Mouse (Mus musculus): ENCODE measurements around the gene Ccn1. TPM values are rescaled to one million over a fixed set of nuclear protein-coding genes. Genes with fewer than 3 reads are reported as not detected.
A peak's percentile ranks its signal among the peaks of the same experiment; 100 is the strongest.

Gene Ccn1
- polyA plus RNA-seq, 1 experiment, result 2.8 TPM

- DNase-seq, result no peak
- Histone ChIP-seq H3K27me3 (ENCODE audit: control insufficient read depth, insufficient read depth, low read length) (no peaks in the 10 kb centered on the region; the same call in 1 of the 2 replicates), H3K4me1 (ENCODE audit: control insufficient read depth, insufficient read depth, low read length) (0 out of 2 replicates have a peak, but pooled peaks cover 4% of the 10 kb centered on the region), H3K27ac (ENCODE audit: insufficient read depth, low read length) (no peak overlapping the region), H3K4me3 (replicated peaks; ENCODE audit: insufficient read depth, low read depth, low read length) (no peak overlapping the region)
- TF ChIP-seq CTCF (IDR thresholded peaks at IDR 0.05; ENCODE audit: borderline replicate concordance, insufficient read depth, low read depth, low read length) (no peak), POLR2A (IDR thresholded peaks at IDR 0.05; ENCODE audit: borderline replicate concordance, insufficient read depth, low read length) (no peak)
- WGBS, result 60% methylated on average over 6 of the region's 6 CpGs
Measured at GRCm38 (mm10) chr3:145654944-145655343, 5.2 kb upstream of the Ccn1 start.

DNA sequence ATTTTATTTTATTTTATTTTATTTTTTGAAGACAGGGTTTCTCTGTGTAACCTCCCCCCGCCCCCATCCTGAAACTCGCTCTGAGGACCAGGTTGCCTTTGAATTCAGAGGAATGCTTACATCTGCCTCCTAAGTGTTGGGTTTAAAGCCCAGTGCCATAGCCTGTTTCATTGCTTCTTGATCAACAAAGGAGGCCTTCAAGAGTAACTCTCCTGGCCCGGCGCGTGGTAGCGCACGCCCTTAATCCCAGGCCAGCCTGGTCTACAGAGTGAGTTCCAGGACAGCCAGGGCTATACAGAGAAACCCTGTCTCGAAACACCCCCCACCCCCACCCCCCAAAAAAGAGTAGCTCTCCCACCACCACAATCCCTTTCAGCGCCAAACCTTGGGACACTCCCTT, 4.2 kb upstream of the Ccn1 start:
- no peak for DNase-seq
- Histone ChIP-seq H3K27me3 (ENCODE audit: control insufficient read depth, insufficient read depth, low read length) (no peaks in the 10 kb centered on the region; the same call in 1 of the 2 replicates), H3K27ac (ENCODE audit: insufficient read depth, low read length) (no peak overlapping the region), H3K4me3 (replicated peaks; ENCODE audit: insufficient read depth, low read depth, low read length) (no peak overlapping the region), H3K4me1 (ENCODE audit: control insufficient read depth, insufficient read depth, low read length) (0 out of 2 replicates have a peak, but pooled peaks cover 4% of the 10 kb centered on the region)
- TF ChIP-seq CTCF (IDR thresholded peaks at IDR 0.05; ENCODE audit: borderline replicate concordance, insufficient read depth, low read depth, low read length), result no peak
- TF ChIP-seq POLR2A (IDR thresholded peaks at IDR 0.05; ENCODE audit: borderline replicate concordance, insufficient read depth, low read length), result no peak
- 94% methylated on average over 9 of the region's 9 CpGs for WGBS

GRCm38 (mm10) chr3:145653191-145653940, 3.6 kb upstream of the Ccn1 start:
- TF ChIP-seq CTCF (IDR thresholded peaks at IDR 0.05; ENCODE audit: borderline replicate concordance, insufficient read depth, low read depth, low read length), result no peak
- no peaks in the 10 kb centered on the region; the same call in 1 of the 2 replicates for H3K27me3 ChIP-seq (ENCODE audit: control insufficient read depth, insufficient read depth, low read length)
- DNase-seq, result peak; percentile 20 to 23
- peak overlapping the region; percentile 6 for H3K4me3 ChIP-seq (replicated peaks; ENCODE audit: insufficient read depth, low read depth, low read length)
- no peak overlapping the region for H3K27ac ChIP-seq (ENCODE audit: insufficient read depth, low read length)
- H3K4me1 ChIP-seq (ENCODE audit: control insufficient read depth, insufficient read depth, low read length), result 0 out of 2 replicates have a peak, but pooled peaks cover 4% of the 10 kb centered on the region
- WGBS, result 1% methylated on average over 51 of the region's 53 CpGs

- Histone ChIP-seq H3K4me1 (ENCODE audit: control insufficient read depth, insufficient read depth, low read length) (0 out of 2 replicates have a peak, but pooled peaks cover 4% of the 10 kb centered on the region), H3K4me3 (replicated peaks; ENCODE audit: insufficient read depth, low read depth, low read length) (peak overlapping the region; percentile 6), H3K27ac (ENCODE audit: insufficient read depth, low read length) (no peak overlapping the region), H3K27me3 (ENCODE audit: control insufficient read depth, insufficient read depth, low read length) (no peaks in the 10 kb centered on the region; the same call in 1 of the 2 replicates)
- TF ChIP-seq CTCF (IDR thresholded peaks at IDR 0.05; ENCODE audit: borderline replicate concordance, insufficient read depth, low read depth, low read length) (no peak), POLR2A (IDR thresholded peaks at IDR 0.05; ENCODE audit: borderline replicate concordance, insufficient read depth, low read length) (no peak)
- no peak for DNase-seq
- 26% methylated on average over 20 of the region's 20 CpGs for WGBS
Measured at GRCm38 (mm10) chr3:145652322-145653131, 2.7 kb upstream of the Ccn1 start.

- H3K27ac ChIP-seq (ENCODE audit: insufficient read depth, low read length), result no peak overlapping the region
- no peaks in the 10 kb centered on the region; the same call in 1 of the 2 replicates for H3K27me3 ChIP-seq (ENCODE audit: control insufficient read depth, insufficient read depth, low read length)
- 38% methylated on average over 10 of the region's 10 CpGs for WGBS
- 0 out of 2 replicates have a peak, but pooled peaks cover 4% of the 10 kb centered on the region for H3K4me1 ChIP-seq (ENCODE audit: control insufficient read depth, insufficient read depth, low read length)
- no peak overlapping the region for H3K4me3 ChIP-seq (replicated peaks; ENCODE audit: insufficient read depth, low read depth, low read length)
- no peak for TF ChIP-seq POLR2A (IDR thresholded peaks at IDR 0.05; ENCODE audit: borderline replicate concordance, insufficient read depth, low read length)
- no peak for TF ChIP-seq CTCF (IDR thresholded peaks at IDR 0.05; ENCODE audit: borderline replicate concordance, insufficient read depth, low read depth, low read length)
- no peak for DNase-seq
Measured at GRCm38 (mm10) chr3:145651978-145652321, 2.2 kb upstream of the Ccn1 start.

DNA sequence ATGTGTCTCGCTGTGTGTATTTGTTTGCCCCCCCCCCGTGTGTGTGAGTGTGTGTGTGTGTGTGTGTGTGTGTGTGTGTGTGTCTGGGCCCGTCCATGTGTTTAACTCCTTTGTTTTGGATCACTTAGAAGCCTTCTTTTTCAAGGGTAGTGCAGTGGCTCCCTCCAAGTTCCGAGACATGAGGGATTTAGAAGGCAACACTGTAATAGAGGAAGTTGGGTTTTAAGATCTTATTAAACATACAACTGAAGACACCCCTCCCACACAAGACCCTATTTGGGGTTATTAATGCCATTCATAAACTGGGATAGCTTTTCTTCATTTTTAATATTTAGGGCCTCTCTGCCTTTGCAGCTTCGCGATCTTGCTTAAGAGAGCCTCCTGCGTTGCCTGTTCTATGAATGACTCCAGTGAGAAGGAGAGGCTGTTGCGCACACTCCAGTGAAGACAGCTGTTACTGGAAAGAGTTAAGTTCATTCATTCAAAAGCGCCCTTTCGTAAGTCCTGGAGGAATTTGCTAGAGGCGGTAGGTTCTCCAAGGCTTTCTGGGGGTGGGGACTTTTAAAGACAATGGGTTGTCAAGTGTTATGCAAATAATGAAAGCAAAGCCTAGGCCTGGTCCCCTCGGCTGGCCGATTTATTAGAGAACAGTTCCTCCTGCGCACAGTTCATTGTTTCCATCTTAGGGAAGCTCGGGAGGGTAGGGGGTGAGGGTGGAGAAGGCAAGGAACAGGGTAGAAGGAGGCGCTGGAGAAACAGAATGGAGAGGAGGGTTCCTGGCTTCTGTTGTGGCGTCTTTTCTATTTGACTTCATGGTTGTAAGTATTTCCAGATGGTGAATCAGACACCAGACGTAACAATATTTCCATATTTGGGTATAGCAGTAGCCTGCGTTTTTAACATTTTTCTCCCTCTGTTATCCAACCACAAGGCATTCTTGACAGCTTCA, 1.5 kb upstream of the Ccn1 start:
- 0 out of 2 replicates have a peak, but pooled peaks cover 4% of the 10 kb centered on the region for H3K4me1 ChIP-seq (ENCODE audit: control insufficient read depth, insufficient read depth, low read length)
- DNase-seq, result no peak
- H3K27me3 ChIP-seq (ENCODE audit: control insufficient read depth, insufficient read depth, low read length), result no peaks in the 10 kb centered on the region; the same call in 1 of the 2 replicates
- H3K27ac ChIP-seq (ENCODE audit: insufficient read depth, low read length), result no peak overlapping the region
- no peak overlapping the region for H3K4me3 ChIP-seq (replicated peaks; ENCODE audit: insufficient read depth, low read depth, low read length)
- TF ChIP-seq POLR2A (IDR thresholded peaks at IDR 0.05; ENCODE audit: borderline replicate concordance, insufficient read depth, low read length) (no peak), CTCF (IDR thresholded peaks at IDR 0.05; ENCODE audit: borderline replicate concordance, insufficient read depth, low read depth, low read length) (no peak)
- 38% methylated on average over 19 of the region's 19 CpGs for WGBS

Measured in cerebellum, adult 2 months (tissue).